Mouse (Mus musculus) lung, postnatal 10 days (tissue): ENCODE data around the gene Fbxo40.
A peak's percentile ranks its signal among the peaks of the same experiment; 100 is the strongest.

ENCODE experiments used
- DNase-seq: peaks from one replicate; pipeline ENCODE4 v3.0.0; 2021

The Fbxo40 gene

DNA sequence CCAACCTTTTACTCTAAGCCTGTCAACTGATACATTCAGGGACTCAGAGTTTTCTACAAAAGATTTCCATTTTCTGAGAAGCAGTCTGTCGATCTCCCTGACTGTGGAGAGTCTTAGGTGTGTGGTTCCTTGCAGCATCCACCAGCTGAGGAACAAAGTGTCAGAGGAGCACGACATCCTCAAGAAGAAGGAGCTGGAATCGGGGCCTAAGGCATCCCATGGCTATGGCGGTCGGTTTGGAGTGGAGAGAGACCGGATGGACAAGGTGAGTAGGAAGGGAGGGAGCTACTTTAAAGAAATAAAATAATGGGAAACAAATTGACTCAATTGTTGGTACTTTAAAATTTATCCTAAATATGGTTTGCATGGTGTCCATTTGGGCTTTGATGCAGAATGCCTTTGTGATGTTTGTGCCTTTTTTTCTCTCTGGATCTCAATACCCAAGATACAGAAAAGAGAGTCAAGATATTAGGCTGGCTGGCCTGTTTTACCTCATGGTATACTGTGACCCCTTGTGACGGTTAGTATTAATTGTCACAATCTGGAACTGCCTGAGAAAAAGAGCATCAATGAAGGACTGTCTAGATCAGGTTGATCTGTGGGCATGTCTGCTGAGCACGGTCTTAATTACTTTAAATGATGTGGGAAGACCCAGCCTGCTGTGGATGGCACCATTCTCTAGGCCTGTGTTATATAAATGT is 43.7 kb downstream of the Fbxo40 start:
- no peak for DNase-seq

DNA sequence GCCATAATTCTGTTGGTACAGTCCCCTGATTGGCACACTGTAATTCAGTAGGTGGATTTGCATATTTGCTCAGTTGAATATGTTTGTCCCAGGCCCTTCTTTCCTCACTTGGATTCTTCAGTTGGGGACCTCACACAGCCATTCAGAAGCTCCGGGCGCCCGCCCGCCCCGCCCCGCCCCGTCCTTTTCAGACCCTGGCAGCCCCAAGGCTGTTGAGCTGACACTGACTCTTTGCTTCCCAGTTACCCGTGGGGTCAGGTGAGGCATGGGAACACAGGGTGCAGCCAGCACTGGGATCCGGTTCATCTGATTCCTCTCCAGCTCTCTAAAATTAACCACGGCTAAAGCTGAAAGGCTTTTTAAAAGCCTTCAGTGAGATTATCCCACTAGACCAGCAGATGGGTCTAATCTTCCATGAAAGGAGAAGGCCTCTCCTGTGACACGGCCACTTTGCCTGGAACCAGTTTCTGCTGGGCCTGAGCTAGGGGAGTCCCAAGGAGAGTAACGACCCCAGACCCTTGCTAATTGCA is 45.3 kb downstream of the Fbxo40 start:
- no peak for DNase-seq

- DNase-seq = no peak
Measured at GRCm38 (mm10) chr16:36943591-36943990, 46.7 kb downstream of the Fbxo40 start.

DNA sequence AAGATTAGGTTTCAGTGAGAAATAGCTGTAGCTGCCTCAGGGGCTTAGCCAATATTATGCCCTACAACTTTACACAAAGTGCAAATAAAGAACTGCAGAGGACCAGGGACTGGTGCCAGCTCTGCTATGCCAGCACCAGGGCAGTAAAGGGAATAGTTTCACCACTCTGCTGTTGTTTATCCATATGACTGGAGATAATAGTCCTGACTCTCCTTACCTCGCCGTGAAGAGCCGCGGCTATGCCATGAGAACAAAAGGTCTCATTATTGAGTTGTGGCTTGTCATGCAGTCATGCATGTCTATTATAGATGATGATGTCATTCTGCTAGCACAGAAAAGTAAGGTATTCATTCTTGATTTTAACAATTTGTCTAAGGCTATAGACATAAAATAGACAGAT is 48.4 kb downstream of the Fbxo40 start:
- no peak for DNase-seq

DNA sequence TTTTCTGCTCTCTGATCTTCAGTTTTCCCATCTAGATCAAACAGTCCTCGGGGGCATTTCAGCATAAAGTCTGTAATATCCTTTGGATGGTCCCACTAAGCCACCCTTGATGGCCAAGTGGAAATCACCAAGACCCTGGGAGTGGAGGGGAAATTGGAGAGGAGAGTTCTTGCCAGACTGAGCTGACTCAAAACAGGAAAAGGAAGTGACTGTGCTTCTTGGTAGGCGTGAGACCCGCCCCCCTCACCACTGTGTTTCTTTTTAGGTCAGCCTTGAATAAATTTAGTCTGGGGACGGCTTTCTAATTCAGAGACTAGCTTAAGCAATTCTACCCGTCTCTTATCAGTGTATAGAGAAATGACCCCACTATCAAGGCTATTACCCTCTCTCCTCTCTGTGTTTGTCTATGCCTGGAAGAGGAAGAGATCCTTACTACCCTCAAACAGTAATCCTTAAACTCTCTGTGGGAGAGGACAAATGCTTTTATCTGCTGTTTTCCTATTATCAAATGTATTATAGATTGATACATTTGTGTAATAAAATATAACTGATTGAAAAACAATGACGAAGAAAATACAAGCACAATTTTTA is 49.0 kb downstream of the Fbxo40 start:
- DNase-seq = peak; percentile 22

- DNase-seq = no peak
Measured at GRCm38 (mm10) chr16:36935814-36936213, 54.5 kb downstream of the Fbxo40 start.

DNA sequence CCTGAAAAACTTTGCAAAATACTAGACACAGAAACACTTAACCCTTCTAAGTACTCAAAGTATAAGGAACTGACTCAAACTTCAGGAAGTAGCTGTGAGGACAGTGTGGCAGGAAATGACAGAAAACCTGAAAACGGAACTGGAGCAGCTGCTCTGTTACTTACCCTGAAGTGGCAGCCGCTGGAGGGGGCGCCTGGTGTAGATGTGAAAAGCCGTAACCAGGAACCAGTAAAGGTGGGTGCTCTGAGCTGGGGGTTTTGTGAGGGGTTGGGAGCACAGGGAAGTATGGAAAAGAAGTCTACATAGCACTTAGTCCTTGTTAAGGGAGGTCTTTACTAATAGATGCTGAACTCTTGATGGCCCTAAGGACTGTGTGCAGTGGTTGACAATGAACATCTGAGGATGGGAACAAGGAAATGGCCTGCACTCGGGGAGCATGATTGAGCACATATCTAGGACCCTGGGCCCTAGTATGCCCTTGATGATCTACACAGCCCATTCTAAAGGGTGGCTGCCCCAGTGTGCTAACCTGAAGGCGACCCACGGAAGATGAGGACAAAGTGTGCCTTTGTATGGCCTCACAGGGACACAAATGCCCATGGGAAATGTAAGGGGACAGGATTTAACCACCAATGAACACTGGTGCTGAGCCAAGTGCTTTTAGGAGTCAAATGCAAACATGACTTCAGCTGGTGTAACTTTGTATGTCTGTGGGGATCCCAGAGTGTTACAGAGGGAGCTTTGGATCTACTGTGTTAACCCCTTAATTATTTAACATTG is 55.2 kb downstream of the Fbxo40 start, which contains the start of gene Hcls1:
TSS of gene Hcls1 (plus strand) at position 143 of the 780 bp plus-strand sequence.
- peak; percentile 31 for DNase-seq

DNA sequence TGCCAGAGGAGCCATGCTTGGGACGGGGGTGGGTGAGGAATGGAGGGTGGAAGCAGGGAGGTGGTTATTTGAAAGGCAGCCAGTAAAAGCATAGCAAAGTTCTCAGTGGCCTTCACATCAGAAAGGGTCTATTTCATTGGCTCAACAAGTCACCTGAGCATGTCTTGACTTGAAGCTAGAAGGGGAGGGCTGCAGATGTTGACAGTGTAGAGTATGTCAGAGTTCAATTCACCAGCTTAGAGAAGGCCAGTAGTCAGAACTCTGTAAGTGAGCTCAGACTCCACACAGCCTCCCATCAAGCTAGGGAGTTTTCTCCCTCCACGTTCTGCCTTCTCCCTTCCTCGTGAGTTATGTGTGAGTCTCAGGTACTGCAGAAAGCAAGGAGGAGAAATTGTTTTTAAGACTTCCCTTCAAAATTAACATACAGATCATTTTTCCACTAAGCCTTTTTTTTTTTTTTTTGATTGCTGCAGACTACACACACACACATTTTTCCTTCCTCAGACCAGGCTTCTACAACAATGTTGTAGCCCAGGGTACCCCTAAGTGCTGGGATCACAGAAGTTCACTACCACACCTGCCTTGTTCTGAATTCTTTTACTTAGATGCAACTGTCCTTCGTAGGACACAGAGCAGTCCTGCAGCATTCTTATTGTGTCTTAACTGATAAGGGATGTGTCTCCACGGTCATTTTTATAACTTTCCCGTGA is 56.0 kb downstream of the Fbxo40 start:
- DNase-seq = peak; percentile 24

DNA sequence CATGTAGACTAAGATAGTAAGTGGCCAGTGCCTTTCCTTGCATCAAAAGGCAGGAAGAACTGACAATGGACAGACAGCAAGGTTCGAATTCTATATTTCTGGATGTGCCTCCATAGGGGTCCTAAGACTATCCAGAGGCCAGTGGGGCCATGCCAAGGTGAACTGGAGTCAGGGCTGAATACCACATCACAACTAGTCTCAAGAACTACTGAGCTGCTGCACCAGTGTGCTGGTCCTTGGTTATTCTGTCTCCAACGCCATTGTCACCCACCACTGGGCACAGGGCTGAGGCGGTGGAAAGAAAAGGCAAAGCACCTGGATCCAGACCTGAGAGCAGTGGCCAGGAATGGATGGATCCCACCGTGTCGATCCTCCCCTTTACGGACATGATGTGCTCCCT is 57.7 kb downstream of the Fbxo40 start:
- DNase-seq = no peak

DNA sequence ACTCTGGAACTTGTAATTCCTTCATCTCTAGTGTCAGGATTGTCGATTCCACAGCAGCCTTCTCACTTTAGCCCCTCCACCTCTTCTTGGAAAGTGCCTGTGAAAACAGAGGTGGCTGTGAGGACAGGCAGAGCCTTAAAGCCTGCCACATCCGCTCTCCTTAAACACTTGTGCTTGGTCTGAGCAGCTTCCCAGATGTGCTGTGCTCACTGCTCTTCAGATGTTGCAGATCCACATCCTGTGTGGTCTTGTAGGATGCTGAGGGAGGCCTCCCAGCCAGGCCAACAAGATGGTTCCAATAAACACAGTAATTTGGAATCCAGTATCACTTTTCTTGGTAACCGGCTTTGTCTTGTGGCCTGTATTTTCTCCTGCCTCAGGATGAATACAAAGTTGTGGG is 58.3 kb downstream of the Fbxo40 start:
- DNase-seq = no peak

- DNase-seq = no peak
Measured at GRCm38 (mm10) chr16:36931381-36931780, 58.9 kb downstream of the Fbxo40 start.

DNA sequence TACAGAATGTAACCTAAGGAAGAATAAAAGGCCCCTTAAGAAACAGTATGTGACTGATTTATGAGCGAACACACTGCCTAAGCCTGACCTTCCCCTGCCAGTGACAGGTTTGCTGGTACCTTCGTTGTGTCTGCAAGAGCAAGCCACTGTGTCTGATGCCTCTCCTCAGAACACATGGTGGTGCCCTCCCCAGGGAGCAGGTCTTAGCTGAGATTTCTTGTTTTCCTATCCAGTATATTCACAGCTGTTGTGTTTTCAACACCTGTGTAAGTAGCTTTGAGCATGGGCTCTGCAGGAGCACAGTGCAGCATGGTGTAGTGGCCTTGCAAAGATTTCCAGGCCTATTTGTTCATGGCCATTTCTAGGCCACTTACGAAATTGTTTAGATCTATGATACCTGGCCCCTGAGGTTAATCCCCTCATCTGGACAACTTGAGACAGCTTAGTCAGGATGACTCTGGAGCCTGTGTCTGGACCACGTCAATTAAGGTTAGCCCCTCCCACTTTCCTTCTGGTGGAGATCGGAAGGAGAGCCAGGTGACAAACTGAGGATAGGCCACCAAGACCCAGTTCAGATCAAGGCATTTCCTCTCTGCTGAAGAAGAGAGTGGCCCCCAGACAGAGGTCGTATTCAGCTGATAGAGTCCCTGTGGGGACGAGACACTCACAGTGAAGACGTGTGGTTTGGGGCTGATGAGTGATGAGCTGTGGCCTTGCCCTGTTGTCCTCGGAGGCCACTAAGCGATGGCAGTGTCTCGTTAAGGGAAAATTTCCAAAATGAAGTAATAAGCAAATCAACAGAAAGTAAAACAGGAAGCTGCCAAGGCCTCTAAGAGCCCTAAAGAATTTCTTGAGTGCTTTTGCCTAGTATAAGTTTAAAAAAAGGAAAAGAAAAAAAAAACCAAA is 59.8 kb downstream of the Fbxo40 start:
- no peak for DNase-seq

- no peak for DNase-seq
Measured at GRCm38 (mm10) chr16:36929216-36929615, 61.1 kb downstream of the Fbxo40 start.

DNA sequence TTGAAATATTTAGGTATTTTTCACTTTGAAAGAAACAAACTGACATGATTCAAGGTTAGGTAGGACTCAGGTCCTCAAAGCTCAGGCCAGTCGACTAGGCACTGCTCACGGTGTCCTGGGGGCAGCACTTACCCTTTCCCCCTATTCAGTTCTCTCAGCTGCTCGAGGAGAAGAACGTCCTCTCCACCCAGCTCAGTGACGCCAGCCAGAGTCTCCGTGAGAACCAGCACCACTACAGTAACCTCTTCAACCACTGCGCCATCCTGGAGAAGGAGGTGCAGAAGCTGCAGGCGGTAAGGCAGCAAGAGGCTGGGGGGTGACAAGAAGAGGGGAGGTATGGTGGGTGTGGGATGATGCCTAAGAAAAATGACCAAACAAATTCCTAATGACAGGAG is 62.2 kb downstream of the Fbxo40 start:
- DNase-seq = no peak

GRCm38 (mm10) chr16:36927495-36928105 is 62.7 kb downstream of the Fbxo40 start:
- DNase-seq = no peak

GRCm38 (mm10) chr16:36926514-36927447 is 63.5 kb downstream of the Fbxo40 start:
- no peak for DNase-seq

GRCm38 (mm10) chr16:36925797-36926196 is 64.5 kb downstream of the Fbxo40 start:
- DNase-seq = peak; percentile 33

DNA sequence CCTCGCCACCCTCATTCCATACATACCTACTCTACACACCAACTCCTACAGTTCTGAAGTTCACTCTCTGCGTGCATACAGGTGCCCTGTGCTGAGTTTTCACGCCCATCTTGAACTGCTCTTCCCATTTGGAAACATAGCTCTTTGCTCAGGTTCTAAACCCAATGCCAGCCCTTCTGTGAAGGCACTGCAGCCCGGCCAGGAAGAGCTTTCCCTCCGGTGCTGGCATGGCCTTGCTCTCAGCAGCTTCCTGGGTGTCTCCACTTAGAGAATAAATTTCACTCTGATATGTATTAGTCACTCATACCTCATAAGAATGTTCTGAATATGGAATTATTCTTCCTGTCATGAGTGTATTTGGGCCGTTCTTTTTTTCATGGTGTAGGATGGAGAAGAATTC is 64.9 kb downstream of the Fbxo40 start:
- no peak for DNase-seq

DNA sequence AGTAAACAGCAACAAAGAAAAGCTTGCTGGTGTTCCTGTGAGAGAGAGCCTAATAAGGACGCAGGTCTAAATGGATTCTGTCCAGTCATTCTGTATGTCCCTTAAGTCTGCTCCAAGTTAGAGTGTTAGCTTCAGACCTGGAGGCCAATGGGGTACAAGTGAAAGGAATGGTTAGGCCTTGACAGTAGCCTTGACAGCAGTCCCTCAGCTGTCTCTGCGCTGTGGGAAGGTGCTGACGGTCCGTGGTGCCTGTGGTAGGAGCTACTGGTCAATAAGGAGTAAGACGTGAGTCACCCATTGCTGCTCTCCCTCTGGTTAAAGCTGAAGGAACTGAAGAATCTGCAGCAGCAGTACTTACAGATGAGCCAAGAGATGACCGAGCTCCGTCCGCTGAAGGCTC is 66.0 kb downstream of the Fbxo40 start:
- no peak for DNase-seq

DNA sequence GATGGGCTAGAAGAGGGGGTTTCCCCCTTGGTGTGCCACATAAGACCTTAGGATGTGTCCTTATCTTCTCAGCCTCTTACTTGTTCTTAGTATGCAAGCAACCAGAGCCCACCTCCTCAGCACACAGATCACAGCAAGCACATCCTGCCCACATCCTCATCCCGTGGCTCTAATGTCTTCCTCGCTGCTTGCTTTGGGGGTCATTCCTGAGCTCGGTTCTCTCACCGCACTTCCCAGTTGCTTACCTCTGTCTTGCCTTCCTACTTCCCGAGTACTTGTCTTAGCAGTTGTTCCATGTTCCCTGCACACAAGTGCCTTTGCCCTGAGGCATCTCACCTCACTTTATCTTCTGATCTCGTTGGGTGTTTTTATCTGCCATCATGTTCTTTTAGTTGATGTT is 68.3 kb downstream of the Fbxo40 start:
- DNase-seq = no peak
